In genomic region chr2:30718741-30719381, GRCm38 (mm10) we compare ENCODE assay signal across 8 mouse cellular contexts.
A peak's percentile ranks its signal among the peaks of the same experiment; 100 is the strongest.
DNase-seq lines count a peak whose midpoint lies in the region; ATAC-seq and TF ChIP-seq lines count a peak whose summit lies in the region.

No protein-coding gene starts in this region.

- H3K4me1 ChIP-seq in embryonic facial prominence, embryonic 11.5 days (ENCODE audit: control insufficient read depth, insufficient read depth, low read length) = peaks cover 46% of the 10 kb centered on the region
- peaks cover 64% of the 10 kb centered on the region for H3K4me1 ChIP-seq in kidney, adult 2 months (ENCODE audit: control insufficient read depth, insufficient read depth, low read length)
- peaks cover 82% of the 10 kb centered on the region for H3K4me1 ChIP-seq in limb, embryonic 13.5 days
- H3K4me1 ChIP-seq in midbrain, embryonic 14.5 days (ENCODE audit: control insufficient read depth, insufficient read depth, low read length) = peaks cover 76% of the 10 kb centered on the region
- H3K4me1 ChIP-seq in stomach, postnatal 0 days (replicated peaks; ENCODE audit: control insufficient read depth, insufficient read depth) = peaks cover 36% of the 10 kb centered on the region

- peak overlapping the region; percentile 97 for H3K27ac ChIP-seq in embryonic facial prominence, embryonic 11.5 days (replicated peaks; ENCODE audit: low read depth, low read length)
- H3K27ac ChIP-seq in kidney, adult 2 months (ENCODE audit: insufficient read depth, low read depth, low read length) = peak overlapping the region; percentile 100
- peak overlapping the region; percentile 98 for H3K27ac ChIP-seq in limb, embryonic 13.5 days
- H3K27ac ChIP-seq in midbrain, embryonic 14.5 days (replicated peaks; ENCODE audit: low read depth, low read length) = peak overlapping the region; percentile 98
- peak overlapping the region; percentile 98 for H3K27ac ChIP-seq in stomach, postnatal 0 days (replicated peaks)

- no peaks in the 10 kb centered on the region for H3K36me3 ChIP-seq in embryonic facial prominence, embryonic 11.5 days (replicated peaks; ENCODE audit: control insufficient read depth, insufficient read depth, low read depth, low read length)
- H3K36me3 ChIP-seq in kidney, adult 2 months (ENCODE audit: control insufficient read depth, insufficient read depth, low read length) = no peaks in the 10 kb centered on the region
- no peaks in the 10 kb centered on the region for H3K36me3 ChIP-seq in limb, embryonic 13.5 days
- no peaks in the 10 kb centered on the region for H3K36me3 ChIP-seq in midbrain, embryonic 14.5 days (ENCODE audit: control insufficient read depth, insufficient read depth, low read length)
- H3K36me3 ChIP-seq in stomach, postnatal 0 days (ENCODE audit: control insufficient read depth, insufficient read depth, low read length) = no peaks in the 10 kb centered on the region

- H3K27me3 ChIP-seq in embryonic facial prominence, embryonic 11.5 days (ENCODE audit: control insufficient read depth, insufficient read depth, low read length) = no peaks in the 10 kb centered on the region
- H3K27me3 ChIP-seq in kidney, adult 2 months (replicated peaks; ENCODE audit: control insufficient read depth, insufficient read depth, low read length) = no peaks in the 10 kb centered on the region
- H3K27me3 ChIP-seq in limb, embryonic 13.5 days = no peaks in the 10 kb centered on the region
- H3K27me3 ChIP-seq in midbrain, embryonic 14.5 days (ENCODE audit: control insufficient read depth, insufficient read depth, low read length) = no peaks in the 10 kb centered on the region
- no peaks in the 10 kb centered on the region for H3K27me3 ChIP-seq in stomach, postnatal 0 days (ENCODE audit: control insufficient read depth, insufficient read depth, low read length)

- H3K4me3 ChIP-seq in embryonic facial prominence, embryonic 11.5 days (ENCODE audit: low read depth, low read length) = no peak overlapping the region; the same call in 1 of the 2 replicates
- peak overlapping the region; percentile 43 for H3K4me3 ChIP-seq in kidney, adult 2 months (ENCODE audit: insufficient read depth, low read depth, low read length)
- peak overlapping the region; percentile 39 for H3K4me3 ChIP-seq in limb, embryonic 13.5 days
- H3K4me3 ChIP-seq in midbrain, embryonic 14.5 days (replicated peaks; ENCODE audit: low read depth, low read length) = peak overlapping the region; percentile 3; the same call in 1 of the 2 replicates
- peak overlapping the region; percentile 28; the same call in 1 of the 2 replicates for H3K4me3 ChIP-seq in stomach, postnatal 0 days (ENCODE audit: low read depth, low read length)

- H3K9me3 ChIP-seq in embryonic facial prominence, embryonic 11.5 days (replicated peaks; ENCODE audit: control insufficient read depth, low read length) = no peaks in the 10 kb centered on the region
- no peaks in the 10 kb centered on the region for H3K9me3 ChIP-seq in limb, embryonic 13.5 days
- H3K9me3 ChIP-seq in midbrain, embryonic 14.5 days (ENCODE audit: control insufficient read depth, low read length) = no peaks in the 10 kb centered on the region
- H3K9me3 ChIP-seq in stomach, postnatal 0 days (ENCODE audit: control insufficient read depth, low read length) = no peaks in the 10 kb centered on the region

- peak; percentile 89 for DNase-seq in 3134 (ENCODE audit: extremely low read depth, insufficient read length, low spot score)
- DNase-seq in adrenal gland, adult 8-10 months = peak; percentile 84
- DNase-seq in embryonic facial prominence, embryonic 11.5 days (ENCODE audit: low spot score) = peak; percentile 97
- DNase-seq in heart, adult 8-10 months (ENCODE audit: low spot score) = peak; percentile 79
- DNase-seq in kidney, adult 2 months = peak; percentile 96
- DNase-seq in midbrain, embryonic 14.5 days = peak; percentile 97
- DNase-seq in stomach, postnatal 0 days (ENCODE audit: low spot score) = peak; percentile 94

- peak; percentile 66 for TF ChIP-seq POLR2A in kidney, adult 2 months (IDR thresholded peaks at IDR 0.05; ENCODE audit: low read depth, low read length)

- WGBS in embryonic facial prominence, embryonic 11.5 days = under 1% methylated on average over 28 of the region's 29 CpGs
- WGBS in kidney, adult 2 months = under 1% methylated on average over 29 of the region's 29 CpGs
- WGBS in limb, embryonic 13.5 days = under 1% methylated on average over 28 of the region's 29 CpGs
- WGBS in midbrain, embryonic 14.5 days = under 1% methylated on average over 29 of the region's 29 CpGs
- WGBS in stomach, postnatal 0 days = under 1% methylated on average over 29 of the region's 29 CpGs

- ATAC-seq in embryonic facial prominence, embryonic 11.5 days (replicated peaks; ENCODE audit: insufficient number of reproducible peaks, low FRiP score, low TSS enrichment, low read depth) = peak; percentile 10; the same call in 1 of the 2 replicates
- ATAC-seq in limb, embryonic 13.5 days (ENCODE audit: low FRiP score, low read depth) = peak; percentile 21
- peak; percentile 25 for ATAC-seq in midbrain, embryonic 14.5 days (ENCODE audit: low FRiP score, low TSS enrichment)
- ATAC-seq in stomach, postnatal 0 days (ENCODE audit: low FRiP score, low TSS enrichment) = peak; percentile 70

- peak; percentile 67 for TF ChIP-seq EP300 in stomach, postnatal 0 days (optimal IDR thresholded peaks at IDR 0.05)

- peak overlapping the region; percentile 40 for H3K4me2 ChIP-seq in embryonic facial prominence, embryonic 11.5 days (ENCODE audit: low read depth, low read length)
- H3K4me2 ChIP-seq in limb, embryonic 13.5 days (replicated peaks) = peak overlapping the region; percentile 73
- H3K4me2 ChIP-seq in midbrain, embryonic 14.5 days (ENCODE audit: low read length) = peak overlapping the region; percentile 59
- H3K4me2 ChIP-seq in stomach, postnatal 0 days (replicated peaks; ENCODE audit: low read depth) = peak overlapping the region; percentile 60

- TF ChIP-seq CTCF in kidney, adult 2 months (conservative IDR thresholded peaks at IDR 0.05; ENCODE audit: insufficient read depth, insufficient read length, low read depth, low read length) = no peak
- no peak for TF ChIP-seq CTCF in stomach, postnatal 0 days (IDR thresholded peaks at IDR 0.05; ENCODE audit: low read depth)

- H3K9ac ChIP-seq in embryonic facial prominence, embryonic 11.5 days (replicated peaks; ENCODE audit: low read length) = peak overlapping the region; percentile 67
- H3K9ac ChIP-seq in limb, embryonic 13.5 days = peak overlapping the region; percentile 69
- H3K9ac ChIP-seq in midbrain, embryonic 14.5 days (replicated peaks; ENCODE audit: low read length) = peak overlapping the region; percentile 45
- peak overlapping the region; percentile 63 for H3K9ac ChIP-seq in stomach, postnatal 0 days (ENCODE audit: low read length)

Comparison
In these comparisons a context has a peak if more than half of its experiments do, and no peak if none do; other contexts are left out.
1. ATAC-seq: peak in every context shown above with its lines; median percentile 70 in stomach, postnatal 0 days; 25 in midbrain, embryonic 14.5 days; 21 in limb, embryonic 13.5 days; 10 in embryonic facial prominence, embryonic 11.5 days.